Mouse (Mus musculus) liver, adult 2 months (tissue): ENCODE measurements around the gene Prtg.

Source experiments
- CTCF ChIP-seq: fragments of 200-500 bp; IDR thresholded peaks from 2 replicates; pipeline ENCODE4 v1.5.1; 2011; ENCODE audit warnings: low read depth, low read length, control low read depth
- POLR2A ChIP-seq: fragments of 200-500 bp; IDR thresholded peaks from 2 replicates; pipeline ENCODE4 v1.6.1; 2011; ENCODE audit warnings: low read length, control low read depth; ENCODE audit not compliant: insufficient read depth; ENCODE audit errors: extremely low read depth

DNA sequence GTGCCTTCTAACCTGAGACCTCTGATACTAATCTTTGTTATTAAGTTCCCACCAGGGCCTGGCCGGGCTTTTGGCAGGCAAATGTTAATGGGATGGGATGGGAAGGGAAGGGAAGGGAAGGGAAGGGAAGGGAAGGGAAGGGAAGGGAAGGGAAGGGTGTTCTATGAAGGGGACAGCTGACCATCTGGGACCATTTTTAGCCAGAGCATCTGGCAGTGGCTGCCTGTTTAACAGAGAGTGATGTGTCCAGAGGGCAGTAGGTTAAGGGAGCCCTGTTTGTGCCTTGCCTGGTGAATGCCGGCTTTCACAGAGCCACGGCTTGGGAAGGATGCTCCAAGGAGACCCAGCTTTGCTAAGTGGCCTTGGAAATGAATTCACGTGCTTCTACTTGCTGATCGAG is 57.1 kb downstream of the Prtg start:
- no peak for TF ChIP-seq POLR2A
- no peak for TF ChIP-seq CTCF
